Mouse (Mus musculus) cerebellum, adult 9-11 months (tissue): Measurements from ENCODE around the gene Dntt.
A peak's percentile ranks its signal among the peaks of the same experiment; 100 is the strongest.

Source experiments
- DNase-seq: peaks from one replicate; pipeline ENCODE4 v3.0.0; 2022

Gene Dntt

DNA sequence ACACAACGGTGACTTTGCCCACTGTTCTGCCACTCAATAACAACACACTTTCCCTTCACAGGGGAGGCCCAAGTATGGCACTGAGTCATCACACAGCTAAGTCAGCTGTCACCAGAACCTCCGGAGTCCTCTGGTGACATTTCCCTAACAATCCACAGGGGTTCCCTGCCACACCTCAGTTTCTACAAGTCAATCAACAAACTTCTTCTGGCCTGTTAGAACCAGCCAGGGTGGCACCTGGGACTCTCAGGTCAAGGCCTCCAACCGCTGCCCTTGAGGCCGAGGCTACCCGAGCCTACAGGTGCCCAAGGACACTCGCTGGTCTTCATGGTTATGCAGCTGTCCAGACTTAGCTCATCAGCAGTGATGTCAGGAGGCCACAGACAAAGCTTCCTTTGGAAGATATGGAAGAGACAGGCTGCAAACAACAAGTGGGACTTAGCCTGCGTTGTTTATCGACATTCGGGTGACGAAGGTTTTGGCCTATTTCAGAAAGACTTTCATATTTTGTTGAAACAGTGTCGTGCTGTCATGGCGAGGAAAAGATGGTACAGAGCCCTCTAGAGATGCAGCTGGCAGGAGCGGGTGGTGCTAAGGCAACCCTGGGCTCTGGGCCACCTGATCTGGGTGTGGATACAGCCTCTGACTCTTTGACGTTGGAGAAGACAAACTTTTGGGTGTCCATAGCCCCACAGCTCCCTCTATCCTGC, 44.8 kb downstream of the Dntt start:
- DNase-seq: no peak

DNA sequence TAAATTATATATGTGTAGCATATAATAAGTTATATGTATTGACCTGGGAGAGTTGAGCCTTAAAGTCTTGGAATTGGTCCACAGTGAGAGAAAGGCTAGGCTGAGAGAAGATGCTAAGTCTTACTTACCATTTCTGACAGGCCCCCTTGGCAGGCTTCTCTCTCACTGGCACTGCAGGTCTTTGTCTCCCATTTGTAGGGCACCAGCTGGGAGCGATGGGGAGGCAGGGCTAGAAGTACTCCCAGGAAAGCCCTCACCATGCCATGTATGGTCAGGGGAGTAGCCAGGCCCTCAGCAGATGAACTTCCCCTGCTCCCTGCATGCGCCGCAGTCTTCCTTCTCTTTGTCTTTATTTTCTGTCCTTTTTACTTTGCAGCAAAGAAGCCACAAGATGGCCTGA, 47.8 kb downstream of the Dntt start, which contains the start of gene Opalin:
Opalin (minus strand) TSS at position 208 of the 400 bp plus-strand sequence.
- no peak for DNase-seq

DNA sequence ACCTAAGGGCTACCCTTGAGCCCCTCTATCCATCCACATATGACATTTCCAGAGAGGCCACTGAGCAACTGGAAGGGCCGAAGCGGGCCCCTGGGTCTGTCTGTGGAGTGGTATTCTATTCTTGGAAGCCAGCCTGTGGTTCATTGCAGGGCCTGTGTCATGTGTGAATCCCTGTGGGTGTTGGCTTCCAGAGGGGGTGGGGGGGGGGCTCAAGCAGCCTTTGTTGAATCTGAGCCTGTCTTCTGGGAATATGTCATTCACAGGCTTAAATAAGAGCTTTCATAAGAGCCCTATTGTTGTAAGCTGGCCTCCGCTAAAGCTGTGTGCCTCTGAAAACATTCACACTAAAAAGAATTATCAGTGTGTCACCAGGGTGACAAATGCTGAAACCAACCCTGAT, 52.5 kb downstream of the Dntt start:
- DNase-seq: no peak

DNA sequence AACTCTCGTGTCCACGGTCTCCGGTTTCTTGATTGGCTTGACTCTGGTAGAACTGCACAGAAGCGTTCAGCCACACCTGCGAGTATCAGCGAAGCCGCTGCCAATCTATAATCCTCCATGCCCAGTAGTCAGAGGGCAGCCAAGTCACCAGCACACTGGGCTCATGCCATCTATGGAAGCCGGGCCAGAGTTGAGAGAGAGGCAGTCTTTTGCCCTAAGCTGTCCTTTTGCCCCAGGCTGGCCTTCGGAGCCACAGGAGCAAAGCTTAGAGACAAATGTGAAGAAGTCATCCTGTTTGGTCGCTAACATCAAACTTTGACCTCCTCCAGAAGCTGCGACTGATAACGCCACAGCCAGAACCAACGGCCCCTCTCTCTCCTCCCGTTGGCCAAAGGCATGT, 54.6 kb downstream of the Dntt start:
- no peak for DNase-seq

DNA sequence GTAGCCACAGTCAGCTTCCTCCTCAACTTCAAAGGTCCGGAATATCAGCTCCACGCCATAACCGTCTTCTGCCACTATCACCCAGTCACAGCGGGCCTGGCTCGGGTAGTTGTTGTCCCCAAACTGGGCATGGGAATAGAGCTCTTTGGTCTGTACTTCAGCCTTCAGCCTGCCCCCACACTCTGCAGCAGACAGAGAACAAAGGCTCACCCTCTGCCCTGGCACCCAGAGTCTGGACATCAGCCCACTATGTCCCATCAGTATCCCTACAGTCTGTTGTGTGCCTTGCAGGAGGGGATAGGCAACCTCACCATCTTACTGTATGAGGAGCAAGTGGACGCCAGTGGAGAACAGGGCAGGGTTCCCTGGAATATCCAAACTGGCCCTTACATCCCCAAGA, 57.2 kb downstream of the Dntt start:
- no peak for DNase-seq

DNA sequence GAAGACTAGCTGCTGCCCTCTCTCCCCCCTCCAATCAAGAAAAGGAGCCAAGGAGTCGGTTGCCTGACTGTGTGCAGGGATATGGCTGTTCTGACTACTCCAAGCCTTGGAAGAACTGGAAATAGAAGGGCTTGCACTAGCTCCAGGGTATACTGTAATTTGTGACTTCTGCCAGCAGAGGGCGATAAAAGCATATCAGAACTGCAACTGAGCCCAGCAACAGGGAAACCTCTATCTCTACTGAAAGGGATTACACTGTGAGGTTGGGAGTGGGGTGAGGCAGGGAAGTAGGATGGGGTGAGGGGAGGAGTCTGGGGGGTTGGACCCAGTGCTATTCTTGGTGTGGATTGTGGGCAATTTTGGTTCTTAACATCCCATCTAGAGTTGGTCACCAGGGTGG, 57.6 kb downstream of the Dntt start:
- peak; percentile 75 for DNase-seq

DNA sequence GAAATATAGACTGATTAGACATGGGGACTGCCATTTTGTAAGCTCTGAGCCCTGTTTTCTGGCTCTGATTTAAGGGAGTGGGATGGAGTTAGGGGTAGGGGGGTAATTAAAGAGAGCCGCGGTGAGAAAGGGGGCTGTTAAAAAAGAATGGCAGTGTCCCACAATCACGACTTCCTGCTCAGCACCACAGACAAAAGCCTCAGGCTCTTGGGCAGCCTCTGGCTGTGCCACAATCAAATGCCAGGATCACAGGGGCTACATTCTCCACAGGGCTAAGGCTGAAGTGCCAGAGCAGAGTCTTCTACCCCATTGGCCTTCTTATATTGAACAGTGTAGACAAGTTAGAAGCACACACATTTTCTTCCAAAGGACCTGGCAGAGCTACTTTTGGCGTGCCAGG, 58.8 kb downstream of the Dntt start:
- no peak for DNase-seq

DNA sequence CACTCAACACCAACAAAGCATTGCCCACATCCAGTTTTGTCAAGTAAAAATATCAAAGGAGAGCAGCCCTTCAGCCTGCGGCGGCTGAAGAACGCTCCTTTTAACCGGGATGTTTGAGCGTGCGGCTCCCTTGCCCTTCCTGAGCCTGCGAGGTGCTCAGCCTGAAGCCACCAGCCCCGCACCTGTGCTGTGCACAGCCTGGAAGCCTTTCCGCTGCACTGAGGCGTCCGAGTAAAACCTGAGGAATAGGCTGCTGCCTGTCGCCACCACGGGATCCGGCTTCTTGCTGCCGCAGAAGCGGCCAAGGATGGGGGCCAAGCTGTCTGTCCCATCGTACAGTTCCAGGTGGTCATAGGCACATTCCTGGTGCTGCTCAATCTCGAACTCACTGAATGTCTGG, 59.4 kb downstream of the Dntt start:
- DNase-seq: no peak

DNA sequence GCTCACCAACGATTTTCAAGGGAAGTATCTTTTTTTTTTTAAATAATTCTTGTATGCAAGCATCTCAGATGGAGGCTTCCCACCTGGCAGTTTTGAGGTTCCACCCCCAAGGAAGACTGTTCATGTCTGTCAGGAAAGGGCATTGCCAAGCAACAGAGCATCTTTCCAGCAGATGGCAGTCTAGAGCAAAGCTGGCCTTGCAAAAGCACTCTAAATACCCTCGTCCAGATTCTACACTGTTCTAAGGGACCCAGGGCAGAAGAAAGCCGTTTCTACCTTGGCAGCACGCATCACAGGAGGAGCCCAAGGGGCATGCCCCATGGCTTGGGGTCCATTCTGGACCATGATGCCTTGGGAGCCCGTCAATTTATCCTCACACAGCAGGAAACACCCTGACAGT, 60.8 kb downstream of the Dntt start:
- no peak for DNase-seq

DNA sequence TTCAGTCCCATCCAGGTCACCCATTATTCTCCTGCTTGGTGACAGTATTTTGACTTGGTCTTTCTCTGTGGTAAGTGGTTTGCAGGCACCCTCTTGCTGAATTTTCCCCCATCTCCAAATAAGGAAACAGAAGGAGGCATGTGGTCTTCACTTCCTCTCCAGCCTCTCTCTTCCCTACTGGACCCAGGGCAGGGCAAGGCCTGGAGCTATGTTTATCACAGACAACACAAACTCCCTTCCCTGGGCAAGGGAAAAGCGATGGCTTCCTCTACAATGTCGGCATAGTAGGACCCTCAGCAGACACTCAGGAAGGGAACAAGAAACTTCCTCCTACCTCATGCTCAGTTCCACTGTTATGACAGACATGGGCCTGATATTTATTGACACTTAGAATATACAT, 62.8 kb downstream of the Dntt start:
- DNase-seq: no peak

DNA sequence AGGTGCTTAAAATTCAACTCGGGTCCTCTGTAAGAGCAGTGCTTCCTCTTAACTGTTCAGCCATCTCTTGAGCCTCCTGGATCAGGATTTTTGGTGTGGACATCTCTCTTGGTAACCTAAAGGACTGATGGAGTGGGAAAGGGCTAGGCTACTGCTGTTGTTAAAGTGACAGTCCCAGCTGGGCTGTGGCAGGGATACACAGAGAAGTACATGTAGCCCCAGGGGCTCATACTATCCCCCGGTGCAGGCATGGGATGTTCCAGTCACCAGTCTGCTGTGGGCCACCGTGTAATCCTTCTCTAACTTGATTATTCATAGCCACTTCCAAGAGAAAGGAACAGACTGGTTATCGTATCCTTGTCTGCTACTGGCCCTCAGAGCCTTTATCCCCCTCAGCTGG, 68.0 kb downstream of the Dntt start:
- no peak for DNase-seq

DNA sequence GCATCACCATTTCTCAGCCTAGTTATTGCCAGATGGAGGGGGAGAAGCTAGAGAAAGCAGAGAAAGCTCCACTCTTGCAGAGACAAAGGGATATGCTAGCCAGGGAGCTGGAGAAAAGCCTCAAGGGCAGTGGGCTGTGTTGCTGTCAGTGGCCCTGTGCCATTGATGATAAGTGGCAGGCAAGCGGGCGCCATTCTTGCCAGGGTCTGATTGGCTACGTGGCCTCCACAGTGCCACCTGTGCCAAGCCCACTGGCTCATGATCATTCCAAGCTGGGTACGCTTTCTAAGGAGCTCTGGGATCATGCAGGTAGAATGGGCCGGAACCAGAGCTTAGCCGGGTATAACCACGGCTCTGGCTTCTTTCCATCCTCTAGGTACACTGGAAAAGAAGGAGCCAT, 71.8 kb downstream of the Dntt start:
- DNase-seq: peak; percentile 79

DNA sequence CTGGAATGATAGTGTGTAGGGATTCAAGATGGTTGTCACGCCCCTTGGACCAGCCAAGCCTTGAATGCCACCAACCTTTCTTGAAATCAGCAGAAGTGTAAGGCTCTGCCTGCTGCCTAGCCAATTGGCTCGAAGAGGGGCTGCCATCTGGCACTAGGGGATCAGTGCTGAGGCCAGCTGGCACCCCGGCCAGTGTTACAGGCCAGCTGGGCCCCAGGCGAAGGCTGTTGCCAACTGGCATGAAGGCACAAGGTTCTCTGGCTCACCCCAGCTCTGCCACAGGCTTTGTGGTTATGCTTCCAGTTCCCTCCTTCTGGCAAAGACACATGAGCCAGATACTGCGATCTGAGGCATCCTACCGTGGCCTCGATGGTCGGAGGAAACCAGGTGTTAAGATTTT, 72.3 kb downstream of the Dntt start:
- DNase-seq: peak; percentile 98

DNA sequence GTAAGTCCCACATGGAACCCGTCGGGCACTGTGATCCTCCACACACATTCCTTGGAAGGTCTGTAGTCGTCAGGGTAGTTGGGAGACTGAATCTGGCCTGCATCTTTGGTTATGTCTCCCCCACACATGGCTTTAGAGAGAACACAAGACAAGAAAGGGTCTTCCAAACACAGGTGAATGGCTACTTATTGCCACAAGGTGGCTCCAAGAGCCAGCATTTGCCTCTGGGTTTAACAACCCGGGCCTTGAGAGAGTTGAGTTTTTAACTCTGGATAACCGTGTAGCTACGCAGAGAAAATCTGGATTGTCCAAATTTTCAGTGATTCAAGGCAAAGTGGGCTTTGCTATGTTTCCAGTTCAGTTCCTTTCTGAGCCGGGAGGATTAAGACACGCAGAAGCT, 75.8 kb downstream of the Dntt start:
- no peak for DNase-seq

DNA sequence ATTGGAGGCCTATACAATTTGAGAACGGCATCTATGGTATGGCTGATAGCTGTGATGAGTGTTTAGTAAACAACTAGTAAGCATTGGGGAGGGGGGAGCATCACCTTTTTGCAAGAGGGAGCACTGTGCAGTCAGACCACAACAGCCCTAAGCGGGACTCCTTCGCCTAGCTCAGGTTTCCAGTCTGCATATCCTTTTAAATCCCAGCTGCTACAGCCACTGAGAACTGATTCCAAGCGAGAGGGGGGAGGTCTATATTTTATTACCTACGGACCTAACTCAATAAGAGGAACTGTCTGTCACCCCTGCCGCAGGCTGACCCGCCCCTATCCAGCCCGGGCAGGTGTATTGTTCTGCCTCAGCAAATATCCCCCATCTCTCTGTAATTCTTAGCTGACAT, 78.5 kb downstream of the Dntt start:
- no peak for DNase-seq

DNA sequence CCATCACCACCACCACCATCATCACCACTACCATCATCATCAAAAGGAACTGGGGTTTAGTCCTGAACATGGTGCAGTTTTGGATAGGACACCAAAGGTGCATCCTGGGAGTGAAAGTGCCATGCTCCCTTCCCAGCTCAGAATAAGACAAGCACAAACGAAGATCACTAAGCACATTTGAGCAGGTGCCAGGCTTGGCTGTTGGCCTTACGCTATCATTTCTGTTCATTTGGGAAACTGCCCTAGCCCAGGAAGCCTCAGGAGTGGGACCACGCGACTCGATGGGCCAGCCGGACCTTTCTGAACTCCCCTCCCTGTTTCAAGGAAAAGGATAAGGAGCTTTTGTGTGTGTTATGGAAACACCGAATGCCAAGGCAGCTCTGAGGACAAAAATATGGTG, 79.6 kb downstream of the Dntt start:
- DNase-seq: no peak
